Mouse (Mus musculus): ENCODE measurements around the gene Ttc1. TPM values are rescaled to one million over a fixed set of nuclear protein-coding genes. Genes with fewer than 3 reads are reported as not detected.

The Ttc1 gene
- 31.8 and 33.4 TPM in 2 replicates for polyA plus RNA-seq (2015; fragmentation: Nextera tagmentation; extraction: Ambion mirVana)

DNA sequence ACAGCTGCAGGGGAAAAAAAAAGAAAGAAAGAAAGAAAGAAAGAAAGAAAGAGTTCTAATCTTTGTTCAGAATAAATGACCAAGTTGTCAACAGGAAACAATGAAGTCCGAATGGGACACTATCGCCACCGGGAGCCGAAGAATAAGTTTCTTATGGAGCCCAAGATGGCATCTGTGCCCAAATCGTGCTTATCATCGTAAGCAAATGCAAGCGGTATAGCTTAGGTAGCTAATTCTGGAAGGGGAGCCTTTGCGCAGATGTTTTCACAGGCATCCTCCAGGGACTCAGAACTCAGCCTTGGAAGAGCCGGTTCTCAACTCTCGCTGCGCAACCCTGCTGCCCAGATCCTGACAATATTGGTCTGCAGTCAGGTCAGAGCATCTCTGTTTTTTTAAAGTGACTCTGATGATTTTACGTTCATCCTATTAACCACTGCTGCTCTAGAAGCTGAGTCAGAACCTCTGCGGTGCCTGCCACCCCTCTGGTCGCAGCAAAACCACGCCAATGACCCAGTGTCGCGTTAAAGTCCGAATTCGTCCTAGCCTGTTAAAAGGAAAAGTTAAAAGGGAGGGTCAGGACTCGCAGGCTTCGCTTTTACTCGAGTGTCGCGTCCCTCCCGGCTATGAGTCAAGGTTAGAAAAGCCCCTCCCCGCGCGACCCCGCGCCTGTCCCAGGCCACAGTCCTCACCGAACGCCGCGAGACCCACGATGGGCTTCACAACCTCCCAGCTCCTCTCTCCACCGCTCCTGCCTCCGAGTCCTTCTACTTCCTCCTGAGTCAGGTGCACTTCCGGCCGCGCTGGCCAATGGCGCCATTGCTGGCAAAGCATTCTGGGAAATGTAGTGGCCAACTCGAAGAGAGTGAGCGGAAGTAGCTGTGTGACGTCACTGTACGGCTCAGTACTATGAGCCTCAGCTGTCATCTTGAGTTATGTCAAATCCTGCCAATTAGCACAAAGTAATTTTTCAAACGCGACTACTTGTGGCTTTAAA, at the start of gene Ttc1:
Gene Ttc1, minus strand, starts transcription at position 776 of the 994 bp plus-strand sequence.
- Histone ChIP-seq H3K36me3 (replicated peaks; ENCODE audit: insufficient read depth, low read length) (peaks cover 17% of the 10 kb centered on the region), H3K27ac (ENCODE audit: low read depth) (peak within 1 kb of the TSS; percentile 85), H3K27me3 (ENCODE audit: insufficient read depth, low read length) (no peaks in the 10 kb centered on the region), H3K9me3 (ENCODE audit: low read length) (no peaks in the 10 kb centered on the region), H3K9ac (replicated peaks) (peak within 1 kb of the TSS; percentile 88), H3K4me1 (ENCODE audit: insufficient read depth) (peaks cover 6% of the 10 kb centered on the region; the same call in 1 of the 2 replicates), H3K4me2 (ENCODE audit: low read depth, low read length) (peak within 1 kb of the TSS; percentile 85), H3K4me3 (ENCODE audit: low read depth, low read length) (peak within 1 kb of the TSS; percentile 85)
- TF ChIP-seq EP300 (IDR thresholded peaks at IDR 0.05; ENCODE audit: low read depth) = no peak
- 0 out of 2 replicates have a peak, but pooled peaks have one; percentile 3 for TF ChIP-seq CTCF (IDR thresholded peaks at IDR 0.05; ENCODE audit: low read depth)
- ATAC-seq = peak; percentile 100
- peak; percentile 95 for DNase-seq
- WGBS (ENCODE audit: insufficient replicate concordance) = 3% methylated on average over 47 of the region's 47 CpGs

DNA sequence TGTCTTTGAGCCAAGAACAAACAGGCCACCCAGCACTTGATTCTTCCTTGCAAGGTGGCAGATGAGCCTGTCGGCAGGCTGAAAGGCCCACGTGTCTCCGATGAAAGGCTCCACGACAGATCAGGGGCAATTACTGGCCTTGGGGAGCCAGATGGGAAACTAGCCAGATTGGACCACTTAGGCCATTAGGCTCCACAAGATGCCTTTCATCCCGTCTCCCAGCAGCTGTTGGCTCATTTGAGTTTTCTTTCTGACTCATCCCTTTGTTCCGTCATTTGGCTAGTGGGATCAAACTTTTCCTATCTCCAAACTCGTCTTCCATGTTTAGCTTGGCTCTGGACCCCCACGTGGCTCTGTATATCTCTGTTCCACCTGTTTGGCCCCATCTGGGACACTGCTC, 48.2 kb upstream of the Ttc1 start:
- Histone ChIP-seq H3K27me3 (ENCODE audit: insufficient read depth, low read length) (no peaks in the 10 kb centered on the region), H3K9ac (replicated peaks) (no peak overlapping the region), H3K36me3 (replicated peaks; ENCODE audit: insufficient read depth, low read length) (no peaks in the 10 kb centered on the region), H3K4me3 (ENCODE audit: low read depth, low read length) (no peak overlapping the region), H3K4me2 (ENCODE audit: low read depth, low read length) (no peak overlapping the region), H3K27ac (ENCODE audit: low read depth) (no peak overlapping the region), H3K9me3 (ENCODE audit: low read length) (no peaks in the 10 kb centered on the region), H3K4me1 (ENCODE audit: insufficient read depth) (no peaks in the 10 kb centered on the region)
- WGBS (ENCODE audit: insufficient replicate concordance) = 51% methylated on average over 8 of the region's 8 CpGs
- ATAC-seq (no peak), DNase-seq (no peak)
- TF ChIP-seq EP300 (IDR thresholded peaks at IDR 0.05; ENCODE audit: low read depth) (no peak), CTCF (IDR thresholded peaks at IDR 0.05; ENCODE audit: low read depth) (no peak)

DNA sequence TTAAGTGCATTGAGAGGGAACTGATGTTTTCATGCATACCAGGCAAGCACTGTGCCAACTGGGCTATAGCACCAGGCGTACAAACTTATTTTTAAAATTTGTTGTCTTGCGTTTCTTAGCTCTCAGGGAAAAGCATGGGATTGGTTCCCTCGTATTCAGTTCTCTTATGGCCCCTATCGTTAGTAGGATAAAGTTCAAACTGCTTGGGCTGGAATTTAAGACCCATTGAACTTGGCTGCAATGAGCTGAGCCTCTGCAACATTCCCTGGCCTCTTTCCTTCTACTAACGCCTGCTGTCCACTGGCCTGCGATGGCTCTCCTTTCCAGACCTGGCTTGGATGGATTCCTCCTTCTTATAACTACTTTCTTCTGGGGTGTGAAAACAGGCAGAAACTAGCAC, 42.6 kb upstream of the Ttc1 start:
- no peak overlapping the region for H3K9ac ChIP-seq (replicated peaks)
- TF ChIP-seq CTCF (IDR thresholded peaks at IDR 0.05; ENCODE audit: low read depth) = no peak
- no peak for TF ChIP-seq EP300 (IDR thresholded peaks at IDR 0.05; ENCODE audit: low read depth)
- 75% methylated on average over 6 of the region's 6 CpGs for WGBS (ENCODE audit: insufficient replicate concordance)
- H3K27ac ChIP-seq (ENCODE audit: low read depth) = no peak overlapping the region
- no peaks in the 10 kb centered on the region for H3K27me3 ChIP-seq (ENCODE audit: insufficient read depth, low read length)
- no peak overlapping the region for H3K4me2 ChIP-seq (ENCODE audit: low read depth, low read length)
- no peak for ATAC-seq
- H3K4me3 ChIP-seq (ENCODE audit: low read depth, low read length) = no peak overlapping the region
- H3K36me3 ChIP-seq (replicated peaks; ENCODE audit: insufficient read depth, low read length) = no peaks in the 10 kb centered on the region
- DNase-seq = no peak
- H3K4me1 ChIP-seq (ENCODE audit: insufficient read depth) = no peaks in the 10 kb centered on the region
- H3K9me3 ChIP-seq (ENCODE audit: low read length) = no peaks in the 10 kb centered on the region

DNA sequence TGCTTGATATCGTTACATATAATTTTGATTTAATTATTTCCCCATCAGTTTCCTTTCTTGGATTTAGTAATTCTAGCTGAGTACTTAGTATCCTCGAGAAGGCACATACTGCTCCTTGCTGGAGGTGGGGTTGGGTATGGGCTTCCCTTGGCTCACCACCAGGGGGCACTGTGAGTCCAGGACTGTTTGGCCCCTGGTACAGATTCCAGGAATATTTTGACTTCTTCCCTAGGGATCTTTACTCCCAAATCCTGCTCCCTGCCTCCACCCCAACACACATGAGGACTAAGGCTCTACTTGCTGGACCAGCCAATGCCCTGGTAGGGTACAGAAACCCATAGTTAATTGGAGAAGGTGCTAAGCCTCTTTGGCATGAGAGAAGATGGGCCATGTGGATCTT, 36.0 kb upstream of the Ttc1 start:
- Histone ChIP-seq H3K9ac (replicated peaks) (no peak overlapping the region), H3K27me3 (ENCODE audit: insufficient read depth, low read length) (no peaks in the 10 kb centered on the region), H3K4me2 (ENCODE audit: low read depth, low read length) (no peak overlapping the region), H3K36me3 (replicated peaks; ENCODE audit: insufficient read depth, low read length) (no peaks in the 10 kb centered on the region; the same call in 1 of the 2 replicates), H3K4me3 (ENCODE audit: low read depth, low read length) (no peak overlapping the region), H3K4me1 (ENCODE audit: insufficient read depth) (0 out of 2 replicates have a peak, but pooled peaks cover 2% of the 10 kb centered on the region), H3K9me3 (ENCODE audit: low read length) (no peaks in the 10 kb centered on the region), H3K27ac (ENCODE audit: low read depth) (no peak overlapping the region)
- TF ChIP-seq CTCF (IDR thresholded peaks at IDR 0.05; ENCODE audit: low read depth) (peak; percentile 80), EP300 (IDR thresholded peaks at IDR 0.05; ENCODE audit: low read depth) (no peak)
- 7% methylated on average over 2 of the region's 2 CpGs for WGBS (ENCODE audit: insufficient replicate concordance)
- DNase-seq (peak; percentile 72), ATAC-seq (peak; percentile 47; the same call in 1 of the 2 replicates)

DNA sequence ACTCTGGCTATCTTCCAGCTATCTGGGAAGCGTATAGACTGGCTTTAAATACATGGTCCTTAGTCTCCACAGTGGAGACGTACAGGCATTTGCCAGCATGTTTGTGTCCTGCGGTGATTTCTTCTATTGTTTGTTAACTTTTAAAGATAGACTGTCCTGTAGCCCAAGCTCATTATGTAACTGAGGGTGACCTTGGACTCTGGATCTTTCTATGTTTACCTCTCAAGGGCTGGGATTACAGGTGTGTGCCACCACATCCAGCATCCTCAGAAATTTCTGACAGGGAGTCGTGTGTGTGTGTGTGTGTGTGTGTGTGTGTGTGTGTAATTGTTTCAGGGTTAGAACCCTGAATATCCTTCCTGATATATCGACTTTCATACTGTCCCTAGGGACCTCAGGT, 35.3 kb upstream of the Ttc1 start:
- H3K27me3 ChIP-seq (ENCODE audit: insufficient read depth, low read length) = no peaks in the 10 kb centered on the region
- H3K36me3 ChIP-seq (replicated peaks; ENCODE audit: insufficient read depth, low read length) = no peaks in the 10 kb centered on the region; the same call in 1 of the 2 replicates
- no peak for TF ChIP-seq CTCF (IDR thresholded peaks at IDR 0.05; ENCODE audit: low read depth)
- no peak for TF ChIP-seq EP300 (IDR thresholded peaks at IDR 0.05; ENCODE audit: low read depth)
- H3K9me3 ChIP-seq (ENCODE audit: low read length) = no peaks in the 10 kb centered on the region
- H3K4me1 ChIP-seq (ENCODE audit: insufficient read depth) = 0 out of 2 replicates have a peak, but pooled peaks cover 2% of the 10 kb centered on the region
- H3K9ac ChIP-seq (replicated peaks) = no peak overlapping the region
- DNase-seq (no peak), ATAC-seq (peak; percentile 66)
- H3K4me3 ChIP-seq (ENCODE audit: low read depth, low read length) = no peak overlapping the region
- H3K4me2 ChIP-seq (ENCODE audit: low read depth, low read length) = no peak overlapping the region
- WGBS (ENCODE audit: insufficient replicate concordance) = 61% methylated on average over 5 of the region's 5 CpGs
- H3K27ac ChIP-seq (ENCODE audit: low read depth) = no peak overlapping the region

DNA sequence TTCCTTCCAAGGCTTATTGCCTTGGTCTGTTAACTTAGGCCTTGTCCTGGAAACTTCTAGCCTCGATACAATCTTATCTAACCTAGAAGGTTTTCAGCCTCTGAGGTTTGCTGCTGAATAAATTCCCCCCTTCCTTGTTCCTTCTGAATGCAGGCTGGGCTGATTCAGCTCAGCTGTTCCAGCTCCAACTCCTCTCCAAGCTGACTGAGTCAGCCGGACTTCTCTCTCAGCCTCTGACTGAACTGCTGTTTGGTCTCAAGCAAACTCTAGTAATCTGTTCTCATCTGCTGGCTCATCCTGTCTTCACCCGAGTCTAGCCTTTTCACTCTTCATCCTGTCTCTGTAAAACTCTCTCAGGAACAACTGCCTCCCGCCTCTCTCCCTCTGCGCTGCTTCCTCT, 31.7 kb upstream of the Ttc1 start:
- Histone ChIP-seq H3K4me2 (ENCODE audit: low read depth, low read length) (no peak overlapping the region), H3K27me3 (ENCODE audit: insufficient read depth, low read length) (peaks cover 10% of the 10 kb centered on the region), H3K27ac (ENCODE audit: low read depth) (no peak overlapping the region), H3K4me1 (ENCODE audit: insufficient read depth) (0 out of 2 replicates have a peak, but pooled peaks cover 2% of the 10 kb centered on the region), H3K9me3 (ENCODE audit: low read length) (no peaks in the 10 kb centered on the region), H3K9ac (replicated peaks) (no peak overlapping the region), H3K36me3 (replicated peaks; ENCODE audit: insufficient read depth, low read length) (no peaks in the 10 kb centered on the region; the same call in 1 of the 2 replicates), H3K4me3 (ENCODE audit: low read depth, low read length) (no peak overlapping the region)
- ATAC-seq (no peak), DNase-seq (no peak)
- no peak for TF ChIP-seq EP300 (IDR thresholded peaks at IDR 0.05; ENCODE audit: low read depth)
- TF ChIP-seq CTCF (IDR thresholded peaks at IDR 0.05; ENCODE audit: low read depth) = no peak
- 54% methylated on average over 5 of the region's 5 CpGs for WGBS (ENCODE audit: insufficient replicate concordance)

All from liver, postnatal 0 days (tissue).